Mouse (Mus musculus) CH12F3 (cell line): ENCODE results near the gene Cfap61.

Source experiments
- in situ Hi-C: fragments of 300-500 bp; cut with MboI; formaldehyde crosslinking; loops from 2 replicates; pipeline ENCODE4 v1.14.3; 2020; ENCODE audit warnings: low sequenced_read_pairs

Cfap61 gene

GRCm38 (mm10) chr2:146250236-146250904 lies 315.8 kb downstream of the Cfap61 start:
- in situ Hi-C loops = no loop called here

DNA sequence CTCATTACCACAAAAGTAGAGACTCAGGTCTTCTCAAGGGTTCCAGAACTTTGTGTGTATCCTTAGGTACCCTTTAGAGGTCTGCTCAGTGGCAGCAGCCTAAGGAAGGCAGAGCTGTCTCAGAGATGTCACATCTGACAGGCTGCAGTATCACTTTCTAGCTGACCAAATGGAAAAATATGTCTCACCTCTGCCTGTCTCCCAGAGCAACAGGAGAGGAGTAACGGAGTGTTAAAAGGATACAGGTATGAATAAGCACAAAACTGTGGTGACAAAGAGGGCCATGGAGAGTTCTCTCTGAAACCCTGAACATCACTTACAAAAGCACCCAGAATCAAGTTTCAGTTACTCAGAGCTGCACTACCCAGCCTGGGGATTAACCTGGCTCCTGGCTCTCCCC lies 319.8 kb downstream of the Cfap61 start:
- in situ Hi-C loops = no loop called here

DNA sequence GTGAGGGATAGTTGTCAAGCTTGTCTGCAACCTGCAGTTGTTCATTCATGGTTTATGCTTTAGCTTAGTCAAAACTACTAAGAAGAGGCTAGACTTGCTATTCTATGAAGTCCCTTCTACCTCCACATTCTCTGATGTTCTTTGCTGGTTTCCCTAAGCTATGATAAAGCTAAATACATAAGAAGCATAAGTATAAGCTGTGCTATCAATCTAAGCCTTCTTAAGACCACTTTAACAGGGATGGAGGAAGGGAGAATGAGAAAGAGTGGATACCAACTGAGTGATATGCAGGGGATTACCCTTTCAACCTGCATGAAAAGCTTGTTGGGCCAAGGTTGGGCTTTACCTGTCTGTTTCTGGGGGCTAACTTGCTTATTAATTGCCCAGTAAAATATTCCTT lies 321.1 kb downstream of the Cfap61 start:
- in situ Hi-C loops = no loop called here

- in situ Hi-C loops = no loop called here
Observed at GRCm38 (mm10) chr2:146256321-146256875, 321.8 kb downstream of the Cfap61 start.

DNA sequence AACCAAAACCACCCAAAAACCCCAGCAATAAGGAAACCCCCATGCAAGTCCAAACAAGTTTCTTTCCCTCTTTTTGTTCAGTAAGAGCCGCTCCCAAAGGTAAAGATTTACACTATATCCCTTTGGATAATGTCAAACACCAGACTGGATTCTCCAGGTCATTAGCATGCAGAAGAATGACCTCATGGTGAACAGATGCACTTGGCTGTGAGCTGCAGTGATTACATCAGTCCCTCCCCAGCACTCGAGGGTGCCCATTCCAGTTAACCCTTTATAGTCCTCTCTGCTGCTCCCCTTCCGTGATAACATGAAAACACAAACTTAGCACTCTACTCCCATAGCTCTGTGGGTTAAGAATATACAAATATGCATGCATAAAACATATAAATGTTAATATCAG lies 322.5 kb downstream of the Cfap61 start:
- in situ Hi-C loops = no loop called here

DNA sequence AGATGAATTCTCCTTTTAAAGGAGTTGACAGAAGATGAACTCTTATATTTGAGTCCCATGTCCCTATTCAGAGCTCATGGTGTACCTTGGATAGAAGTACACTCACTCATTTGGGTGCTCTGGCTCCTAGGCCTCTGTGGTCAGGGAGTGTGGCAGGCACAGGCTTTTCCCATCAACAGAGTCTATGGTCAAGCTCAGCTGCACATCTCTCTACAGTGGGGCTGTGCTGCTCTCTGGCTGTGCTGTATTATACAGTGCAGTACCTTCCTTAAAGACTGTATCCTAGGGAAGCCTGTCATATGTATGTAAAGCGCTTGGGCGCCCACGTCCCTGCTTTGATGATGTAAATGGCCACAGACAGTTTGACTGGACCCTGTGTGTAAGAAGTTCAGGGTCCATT lies 323.0 kb downstream of the Cfap61 start:
- in situ Hi-C loops = no loop called here

GRCm38 (mm10) chr2:146258736-146259469 lies 324.3 kb downstream of the Cfap61 start:
- in situ Hi-C loops = no loop called here

DNA sequence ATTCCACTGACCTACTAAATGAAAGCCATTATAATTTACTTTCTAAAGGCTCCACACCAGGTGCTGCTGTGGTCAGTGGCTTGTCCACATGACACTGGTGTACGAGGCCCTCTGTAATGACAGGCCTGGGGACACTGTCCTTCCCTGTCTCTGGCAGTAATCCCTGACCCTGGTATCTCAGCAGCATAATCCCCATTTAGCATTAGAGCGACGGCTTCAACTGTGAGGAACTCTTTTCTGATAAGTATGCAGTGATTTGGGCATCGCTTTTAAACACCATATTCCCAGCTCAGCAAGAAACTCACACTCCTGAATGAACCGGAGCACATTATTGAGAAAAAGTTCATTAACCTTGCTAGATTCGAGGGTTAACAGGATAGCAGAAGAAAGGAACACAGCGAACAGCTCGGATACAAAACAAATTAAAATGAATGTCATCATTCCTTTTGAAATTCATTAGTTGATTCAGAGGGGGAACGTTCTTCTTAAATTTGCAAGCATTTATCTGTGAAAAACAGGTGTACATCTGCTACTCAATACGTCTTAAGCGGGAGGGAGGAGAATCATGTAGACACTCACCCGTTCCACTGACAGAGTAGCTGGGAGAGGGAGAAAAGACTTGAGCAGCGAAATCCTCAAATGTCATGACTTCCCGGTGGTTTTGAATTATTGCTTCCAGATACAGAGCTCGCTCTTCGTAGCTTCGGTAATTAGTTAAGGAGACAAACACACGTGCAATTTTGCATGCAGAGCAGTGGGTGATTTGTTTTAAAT lies 325.4 kb downstream of the Cfap61 start:
- in situ Hi-C loops = no loop called here

GRCm38 (mm10) chr2:146261146-146261545 lies 326.6 kb downstream of the Cfap61 start:
- in situ Hi-C loops = no loop called here

GRCm38 (mm10) chr2:146262215-146262614 lies 327.6 kb downstream of the Cfap61 start:
- in situ Hi-C loops = no loop called here

- in situ Hi-C loops = no loop called here
Observed at GRCm38 (mm10) chr2:146262966-146263365, 328.4 kb downstream of the Cfap61 start.
